Mouse (Mus musculus) brain, embryonic 14.5 days (tissue): ENCODE measurements around the gene Txnrd2. TPM values are rescaled to one million over a fixed set of nuclear protein-coding genes. Genes with fewer than 3 reads are reported as not detected.

Source experiments
- DNase-seq: peaks from one replicate; pipeline ENCODE4 v3.0.0-alpha.2; 2011; ENCODE audit warnings: low read depth
- CTCF ChIP-seq: fragments of 200-500 bp; IDR thresholded peaks from 2 replicates; pipeline ENCODE4 v1.5.1; 2012; ENCODE audit warnings: inconsistent platforms, mild to moderate bottlenecking, moderate library complexity, borderline replicate concordance; ENCODE audit not compliant: insufficient read depth, insufficient read length; ENCODE audit errors: extremely low read depth
- POLR2A ChIP-seq: fragments of 200-500 bp; IDR thresholded peaks from 2 replicates; pipeline ENCODE4 v1.6.1; 2012; ENCODE audit warnings: mild to moderate bottlenecking, inconsistent platforms, borderline replicate concordance; ENCODE audit not compliant: poor library complexity, insufficient read depth, insufficient read length, severe bottlenecking; ENCODE audit errors: extremely low read depth
- polyA plus RNA-seq: library from polyadenylated mRNA; depleted of rRNA; stranded (reverse); fragments of >200 nt; gene quantifications from 2 replicates; pipeline ENCODE4 v1.2.3, GENCODE M21; 2012

The Txnrd2 gene
- polyA plus RNA-seq, 1 experiment: 19.5 TPM

DNA sequence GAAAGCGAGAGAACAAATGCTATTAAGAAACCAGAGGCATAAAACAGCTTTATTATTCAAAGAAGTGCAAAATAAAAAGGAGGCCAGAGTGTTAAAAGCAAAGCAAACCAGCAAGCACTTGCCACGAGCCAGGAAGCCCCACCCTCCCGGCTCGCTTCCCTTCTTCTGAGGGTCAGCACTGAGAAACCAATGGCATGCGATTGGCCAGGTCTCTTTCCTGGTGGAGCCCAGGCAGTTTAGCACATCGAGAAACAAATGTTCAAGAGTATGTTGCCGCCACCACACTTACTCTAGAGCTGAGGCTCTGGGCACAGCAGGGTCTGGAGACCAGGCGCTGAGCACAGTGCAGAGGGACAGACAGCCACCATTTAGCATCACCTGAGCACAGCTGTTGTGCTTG, 36.4 kb downstream of the Txnrd2 start:
- TF ChIP-seq CTCF (no peak), POLR2A (no peak)
- DNase-seq: no peak

- DNase-seq: no peak
- TF ChIP-seq POLR2A (no peak), CTCF (no peak)
Measured at GRCm38 (mm10) chr16:18464271-18464670, 38.1 kb downstream of the Txnrd2 start.

DNA sequence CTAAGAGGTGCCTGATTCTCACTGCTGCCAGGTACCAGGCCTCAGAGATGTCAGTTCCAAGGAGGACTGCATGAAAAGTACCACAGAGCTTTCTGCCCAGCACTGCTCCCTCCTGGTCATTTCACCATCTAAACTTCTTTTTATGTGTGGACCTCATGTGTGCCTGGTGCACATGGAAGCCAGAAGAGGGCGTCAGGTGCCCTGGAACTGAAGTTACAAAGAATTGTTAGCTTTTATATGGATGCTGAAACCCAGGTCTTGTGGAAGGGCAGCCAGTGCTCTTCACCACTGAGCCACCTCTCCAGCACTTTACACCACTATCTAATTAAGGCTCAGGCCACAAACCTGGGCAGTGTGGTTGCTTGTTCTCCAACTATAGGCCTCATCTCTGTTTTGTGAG, 44.6 kb downstream of the Txnrd2 start:
- TF ChIP-seq CTCF: 0 out of 2 replicates have a peak, but pooled peaks have one; percentile 1
- no peak for TF ChIP-seq POLR2A
- no peak for DNase-seq

DNA sequence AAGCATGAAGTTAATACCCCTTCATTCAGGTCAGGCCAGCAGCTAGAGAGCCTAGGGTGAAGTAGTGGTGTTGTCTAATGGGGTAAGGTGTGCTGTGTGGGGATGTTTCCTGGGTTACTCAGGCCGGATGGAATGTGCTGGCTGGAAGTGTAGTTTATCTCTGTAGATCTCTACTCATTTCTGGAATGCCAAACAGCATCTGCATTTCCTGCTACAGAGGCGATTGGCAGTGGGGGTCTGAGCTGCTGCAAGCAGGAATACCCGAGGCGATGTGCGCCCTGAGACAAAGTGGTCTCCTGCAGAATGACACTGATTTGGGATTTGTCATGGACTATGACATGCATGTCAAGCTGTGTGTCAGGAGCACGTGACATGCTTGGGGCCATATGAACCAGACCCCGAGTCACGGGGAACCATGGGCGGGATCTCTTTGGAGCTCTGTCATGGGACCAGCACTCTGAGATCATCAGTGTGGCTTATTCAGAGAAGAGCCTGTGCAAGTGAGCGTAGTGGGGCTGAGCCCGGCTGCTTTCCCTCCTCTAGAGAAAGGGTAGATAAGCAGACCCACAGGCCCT, 45.3 kb downstream of the Txnrd2 start:
- DNase-seq: no peak
- TF ChIP-seq POLR2A (no peak), CTCF (no peak)

DNA sequence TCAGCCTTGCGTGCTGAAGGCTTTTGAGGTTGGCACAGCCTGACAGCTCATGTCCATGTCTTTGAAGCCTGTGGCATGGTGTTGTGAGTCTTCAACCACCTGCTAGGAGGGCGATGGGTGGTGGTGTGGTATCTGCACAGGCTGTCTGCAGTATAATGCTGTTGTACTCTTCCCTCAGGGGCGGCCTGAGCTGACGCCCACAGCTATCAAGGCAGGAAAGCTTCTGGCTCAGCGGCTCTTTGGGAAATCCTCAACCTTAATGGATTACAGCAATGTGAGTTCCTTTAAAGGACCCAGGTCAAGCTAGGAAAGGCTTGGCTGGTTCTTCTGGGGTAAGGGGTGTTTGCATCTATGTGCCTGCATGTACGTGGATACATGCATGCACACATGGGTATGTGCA, 45.8 kb downstream of the Txnrd2 start:
- no peak for DNase-seq
- TF ChIP-seq POLR2A (no peak), CTCF (no peak)

DNA sequence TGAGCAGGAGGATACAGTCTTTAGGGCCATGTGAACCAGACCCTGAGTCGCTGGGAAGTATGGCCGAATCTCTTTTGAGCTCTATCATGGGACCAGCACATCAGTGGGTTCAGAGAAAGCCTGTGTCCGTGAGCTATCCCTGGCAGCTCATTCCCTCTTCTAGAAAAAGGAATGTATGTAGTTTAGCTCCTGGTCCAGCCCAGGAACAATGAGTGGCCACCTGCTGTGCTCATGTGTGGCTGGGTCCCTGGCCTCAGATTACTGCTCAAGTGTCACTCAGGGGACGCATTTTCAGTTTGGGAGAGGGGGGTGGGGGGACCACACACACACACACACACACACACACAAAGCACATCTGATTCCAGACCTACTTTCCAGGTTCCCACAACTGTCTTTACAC, 46.2 kb downstream of the Txnrd2 start:
- TF ChIP-seq CTCF: no peak
- TF ChIP-seq POLR2A: no peak
- no peak for DNase-seq

GRCm38 (mm10) chr16:18472976-18473375, 46.8 kb downstream of the Txnrd2 start:
- DNase-seq: no peak
- TF ChIP-seq CTCF: no peak
- TF ChIP-seq POLR2A: no peak

- no peak for DNase-seq
- no peak for TF ChIP-seq POLR2A
- TF ChIP-seq CTCF: no peak
Measured at GRCm38 (mm10) chr16:18474021-18474420, 47.8 kb downstream of the Txnrd2 start.

- DNase-seq: no peak
- TF ChIP-seq CTCF (no peak), POLR2A (no peak)
Measured at GRCm38 (mm10) chr16:18477996-18478395, 51.8 kb downstream of the Txnrd2 start.

DNA sequence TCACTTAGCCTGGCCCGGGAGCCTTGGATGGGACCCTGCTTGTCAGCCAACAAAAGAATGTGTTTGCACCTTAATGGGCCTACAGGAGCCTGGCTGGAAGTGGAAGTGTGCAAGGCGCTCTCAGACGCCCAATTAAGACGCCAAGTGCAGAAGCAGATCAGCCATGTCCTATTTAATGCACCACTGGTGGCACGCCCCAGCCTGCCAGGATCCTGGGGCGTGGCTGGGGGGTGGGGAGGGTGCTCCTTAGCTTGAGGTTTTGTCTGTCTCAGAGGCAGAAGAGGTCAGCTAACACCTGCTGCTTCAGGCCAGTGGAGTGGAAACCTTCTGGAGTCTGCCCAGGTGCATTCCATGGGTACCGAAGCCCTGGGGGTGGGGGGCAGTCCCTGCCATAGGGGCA, 53.5 kb downstream of the Txnrd2 start:
- TF ChIP-seq POLR2A: no peak
- no peak for TF ChIP-seq CTCF
- peak; percentile 18 for DNase-seq

GRCm38 (mm10) chr16:18480933-18481485, 54.8 kb downstream of the Txnrd2 start:
- no peak for DNase-seq
- TF ChIP-seq CTCF: no peak
- no peak for TF ChIP-seq POLR2A

DNA sequence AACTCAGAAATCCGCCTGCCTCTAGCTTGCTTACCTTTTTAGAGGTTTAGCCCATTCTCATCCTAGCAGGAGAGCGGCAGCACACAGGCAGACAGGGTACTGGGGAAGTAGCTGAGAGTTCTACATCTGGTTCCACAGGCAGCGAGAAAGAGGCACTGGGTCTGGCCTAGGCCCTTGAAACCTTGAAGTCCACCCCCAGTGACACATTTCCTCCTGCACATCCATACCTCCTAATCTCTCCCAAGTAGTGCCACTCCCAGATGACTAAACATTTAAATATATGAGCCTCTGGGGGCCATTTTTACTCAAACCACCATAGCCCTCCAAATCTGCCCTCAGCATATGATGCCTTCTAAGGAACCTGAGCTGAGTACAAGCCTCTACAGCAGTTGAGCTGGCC, 56.2 kb downstream of the Txnrd2 start:
- no peak for TF ChIP-seq POLR2A
- no peak for TF ChIP-seq CTCF
- DNase-seq: no peak
